Mouse (Mus musculus) lung, postnatal 0 days (tissue): ENCODE measurements around the gene Dclk1.

ENCODE experiments used
- CTCF ChIP-seq: IDR thresholded peaks from 2 replicates; pipeline ENCODE4 v1.5.1; 2016; ENCODE audit warnings: antibody characterized with exemption, mild to moderate bottlenecking
- EP300 ChIP-seq: IDR thresholded peaks from 2 replicates; pipeline ENCODE4 v1.6.1; 2016; ENCODE audit warnings: antibody characterized with exemption, mild to moderate bottlenecking, control low read depth

GRCm38 (mm10) chr3:55292783-55293430 is 50.7 kb downstream of the Dclk1 start:
- TF ChIP-seq CTCF (no peak), EP300 (no peak)
